Mouse (Mus musculus) olfactory bulb, adult 2 months (tissue): ENCODE data around the gene Fam185a.

Experiments
- CTCF ChIP-seq: fragments of 200-500 bp; IDR thresholded peaks from 2 replicates; pipeline ENCODE4 v1.5.1; 2012; ENCODE audit warnings: low read depth, mild to moderate bottlenecking, low read length, moderate library complexity; ENCODE audit not compliant: insufficient read depth
- POLR2A ChIP-seq: fragments of 200-500 bp; IDR thresholded peaks from 2 replicates; pipeline ENCODE4 v1.6.1; 2012; ENCODE audit warnings: mild to moderate bottlenecking, low read depth, low read length, moderate library complexity; ENCODE audit not compliant: insufficient read depth

- TF ChIP-seq CTCF (no peak), POLR2A (no peak)
Observed at GRCm38 (mm10) chr5:21394562-21394961, 30.2 kb upstream of the Fam185a start.
